Mouse (Mus musculus) left cerebral cortex, postnatal 14 days (tissue): Measurements from ENCODE around the gene Olfr1423. TPM values are rescaled to one million over a fixed set of nuclear protein-coding genes. Genes with fewer than 3 reads are reported as not detected.
A peak's percentile ranks its signal among the peaks of the same experiment; 100 is the strongest.
"Not testable (repeated sequence)": the region's sequence is repeated elsewhere in the genome, so short reads cannot be mapped to it uniquely, and the experiment has no call there.

Experiments
- DNase-seq, 2 experiments: peaks; one replicate each; pipeline ENCODE4 v3.0.0; 2021 to 2022; ENCODE audit warnings: low spot score in 2 of 2, mixed read lengths in 1 of 2
- intact Hi-C: fragments of 180-260 bp; cut with DNase I; formaldehyde crosslinking; loops from one replicate; pipeline ENCODE4 v1.15.1; 2025
- long read RNA-seq, 2 experiments: library from polyadenylated mRNA; stranded (forward); transcript quantifications; one replicate each; pipeline ENCODE4 v2.0.0; 2021
- total RNA-seq, 2 experiments: library from RNA; stranded (reverse); gene quantifications; 2 replicates each; pipeline ENCODE4 v1.2.3; 2021

Gene Olfr1423
- not detected for total RNA-seq
- long read RNA-seq, experiment 1, result 0 reads
- long read RNA-seq, experiment 2, result 0 reads

DNA sequence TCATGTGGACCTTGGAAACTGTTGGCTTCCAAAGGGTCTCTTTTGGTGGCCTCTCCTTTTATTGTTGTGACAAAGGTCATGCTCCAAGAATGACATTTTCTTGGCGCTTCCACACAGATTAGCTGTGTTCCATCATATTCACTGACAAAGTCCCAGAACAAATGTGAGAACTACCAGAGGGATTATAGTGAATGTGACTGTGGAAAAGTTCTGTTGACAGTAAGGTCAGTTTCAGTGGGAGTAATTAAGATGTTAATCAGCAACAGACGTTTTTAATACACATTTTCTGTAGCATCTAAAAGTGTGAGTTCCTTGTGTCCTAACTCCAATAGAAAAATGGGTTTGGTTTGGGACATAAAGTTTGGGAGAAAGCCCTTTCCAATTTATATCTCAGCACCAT lies at the start of gene Olfr1423:
TSS of gene Olfr1423 (minus strand) at position 101 of the 400 bp plus-strand sequence.
- no peak for DNase-seq
- intact Hi-C loops, result no loop called here

DNA sequence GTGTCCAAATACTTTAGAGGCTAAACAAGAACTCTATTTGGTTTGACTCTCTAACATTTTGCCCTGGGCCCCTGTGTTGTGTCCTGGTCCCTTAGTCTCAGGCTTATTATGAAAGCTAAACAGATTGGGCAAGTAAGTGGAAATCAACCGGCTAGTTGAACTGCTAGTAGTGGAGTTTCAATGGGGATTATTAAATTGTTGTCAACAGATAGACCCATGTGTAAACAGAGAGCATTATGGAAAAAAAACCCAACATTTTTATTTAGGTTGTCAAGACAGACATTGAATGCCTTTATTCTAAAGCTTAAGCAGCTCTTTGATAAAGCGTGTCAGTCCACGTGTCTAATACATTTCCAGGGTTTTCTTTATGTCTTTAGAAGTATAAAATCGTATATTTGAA lies 36.5 kb upstream of the Olfr1423 start, which contains the start of gene Olfr1425:
TSS of gene Olfr1425 (minus strand) at position 101 of the 400 bp plus-strand sequence.
- intact Hi-C loops, DNase-seq: not testable (repeated sequence)

DNA sequence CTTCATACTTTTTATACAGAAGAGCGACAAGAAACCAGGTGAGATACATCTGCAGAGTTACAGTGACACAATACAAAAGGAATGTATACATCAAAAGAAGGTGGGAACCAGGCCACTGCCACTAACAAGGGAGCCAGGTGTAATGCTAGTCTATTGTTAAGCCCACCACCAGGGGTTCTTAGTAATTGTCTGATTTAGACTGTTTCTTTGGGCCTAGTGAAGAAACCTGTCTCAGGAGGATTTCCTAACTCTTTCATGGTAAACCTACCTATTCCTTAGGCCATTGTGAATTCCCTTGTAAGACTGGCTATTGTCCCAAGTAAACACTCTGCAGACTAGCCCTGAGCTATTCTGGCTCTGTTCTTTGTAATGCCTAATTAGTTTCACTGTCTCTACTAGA lies 28.4 kb upstream of the Olfr1423 start:
- intact Hi-C loops, DNase-seq: not testable (repeated sequence)

DNA sequence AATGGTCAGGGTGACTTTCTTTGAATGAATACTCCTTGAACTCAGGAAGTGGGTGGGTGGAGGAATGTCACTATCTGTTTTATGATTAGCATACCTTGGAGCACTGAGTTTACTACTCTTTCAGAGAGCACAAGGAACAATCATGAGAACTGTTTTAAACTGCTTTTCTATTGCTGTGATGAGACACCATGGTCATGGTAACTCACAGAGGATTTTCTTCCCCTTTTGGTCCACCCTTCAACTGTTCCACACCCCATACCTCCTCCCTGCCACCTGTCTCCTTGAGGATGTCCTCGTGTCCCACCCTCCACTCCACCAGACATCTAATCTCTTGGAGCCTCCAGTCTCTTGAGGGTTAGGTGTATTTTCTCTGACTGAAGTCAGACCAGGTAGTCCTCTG lies 26.7 kb upstream of the Olfr1423 start:
- intact Hi-C loops, DNase-seq: not testable (repeated sequence)

DNA sequence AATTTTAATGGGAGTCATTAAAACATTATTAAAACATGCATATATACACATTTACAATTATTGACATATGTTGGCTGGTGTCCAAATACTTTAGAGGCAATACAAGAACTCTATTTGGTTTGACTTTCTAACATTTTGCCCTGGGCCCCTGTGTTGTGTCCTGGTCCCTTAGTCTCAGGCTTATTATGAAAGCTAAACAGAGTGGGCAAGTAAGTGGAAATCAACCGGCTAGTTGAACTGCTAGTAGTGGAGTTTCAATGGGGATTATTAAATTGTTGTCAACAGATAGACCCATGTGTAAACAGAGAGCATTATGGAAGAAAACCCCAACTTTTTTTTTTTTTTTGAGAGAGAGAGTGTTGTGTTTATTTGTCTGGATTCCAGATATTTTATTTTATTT lies 21.5 kb upstream of the Olfr1423 start, which contains the start of gene Olfr1424:
TSS of gene Olfr1424 (minus strand) at position 101 of the 400 bp plus-strand sequence.
- intact Hi-C loops, DNase-seq: not testable (repeated sequence)

DNA sequence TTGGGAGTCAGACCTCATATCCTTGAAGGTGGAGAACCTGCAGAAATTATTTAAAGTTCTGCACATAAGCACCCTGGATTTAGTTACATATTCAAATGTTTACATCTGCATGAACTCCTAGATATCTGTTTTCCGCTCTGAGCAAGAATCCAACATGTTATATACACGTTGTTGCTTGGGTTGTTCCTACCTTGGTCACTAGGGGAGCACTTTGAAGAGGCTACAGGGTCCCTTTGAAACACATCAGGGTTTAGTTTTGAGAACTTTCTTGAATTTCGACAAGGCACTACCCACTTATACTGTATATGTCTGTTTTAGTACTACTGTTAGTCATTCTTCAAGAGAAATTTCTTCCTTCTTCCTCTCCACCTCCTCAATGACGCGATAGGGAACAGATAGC lies 2.0 kb upstream of the Olfr1423 start:
- DNase-seq, result no peak
- intact Hi-C loops, result no loop called here

DNA sequence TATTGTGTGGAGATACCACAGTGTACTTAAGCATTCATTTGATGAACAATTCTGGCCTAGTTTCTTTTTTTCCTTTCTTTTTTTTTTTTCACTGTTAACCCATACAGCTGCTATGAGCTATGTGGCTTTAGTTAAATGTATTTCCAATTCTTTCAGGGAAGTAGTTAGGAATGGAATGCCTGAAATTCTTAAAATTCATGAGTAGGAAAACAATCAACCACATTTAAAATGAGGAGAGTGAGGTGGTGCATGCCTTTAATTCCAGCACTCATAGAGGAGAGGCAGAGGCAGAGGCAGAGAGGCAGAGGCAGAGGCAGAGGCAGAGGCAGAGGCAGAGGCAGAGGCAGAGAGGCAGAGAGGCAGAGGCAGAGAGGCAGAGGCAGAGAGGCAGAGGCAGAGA lies 3.4 kb downstream of the Olfr1423 start:
- DNase-seq, result no peak
- intact Hi-C loops, result no loop called here

DNA sequence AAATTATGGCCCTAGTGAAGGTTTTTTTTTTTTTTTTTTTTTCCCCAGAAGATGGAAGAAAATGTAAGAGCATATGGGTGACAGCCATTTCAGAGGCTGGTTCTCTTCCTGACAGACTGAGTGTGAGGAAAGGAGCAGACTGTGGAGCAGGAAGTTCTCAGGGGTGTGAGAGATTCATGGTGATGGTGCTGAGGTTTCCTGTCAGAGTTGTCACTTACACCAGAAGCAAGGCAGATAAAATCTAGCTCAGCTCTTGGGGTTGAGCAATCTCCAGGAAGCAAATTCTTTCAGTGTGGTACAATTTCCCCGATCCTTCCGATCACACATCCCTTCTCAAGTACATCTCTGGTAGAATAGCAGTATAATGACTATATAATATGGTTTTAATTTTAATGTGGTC lies 14.5 kb downstream of the Olfr1423 start:
- no peak for DNase-seq
- intact Hi-C loops, result no loop called here

DNA sequence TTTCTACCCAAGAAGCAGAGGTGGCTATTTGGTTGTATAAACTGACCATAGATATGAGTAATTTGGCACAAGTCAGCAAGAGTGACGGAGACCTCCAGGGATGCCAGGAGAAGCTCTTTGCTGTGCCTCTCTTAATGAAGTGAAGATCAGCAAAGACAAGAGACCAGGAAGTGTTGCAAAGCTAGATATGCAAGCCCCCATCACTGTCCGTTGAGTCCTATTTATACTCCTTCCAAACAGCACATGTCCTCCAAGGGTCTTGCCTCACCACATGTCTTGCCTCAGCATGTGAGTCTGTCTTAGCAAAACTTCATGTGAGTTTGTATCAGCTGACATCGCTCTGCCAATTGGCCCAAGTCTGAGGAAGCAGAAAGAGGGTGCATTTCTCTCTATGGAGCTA lies 15.8 kb downstream of the Olfr1423 start:
- intact Hi-C loops, result no loop called here
- no peak for DNase-seq

DNA sequence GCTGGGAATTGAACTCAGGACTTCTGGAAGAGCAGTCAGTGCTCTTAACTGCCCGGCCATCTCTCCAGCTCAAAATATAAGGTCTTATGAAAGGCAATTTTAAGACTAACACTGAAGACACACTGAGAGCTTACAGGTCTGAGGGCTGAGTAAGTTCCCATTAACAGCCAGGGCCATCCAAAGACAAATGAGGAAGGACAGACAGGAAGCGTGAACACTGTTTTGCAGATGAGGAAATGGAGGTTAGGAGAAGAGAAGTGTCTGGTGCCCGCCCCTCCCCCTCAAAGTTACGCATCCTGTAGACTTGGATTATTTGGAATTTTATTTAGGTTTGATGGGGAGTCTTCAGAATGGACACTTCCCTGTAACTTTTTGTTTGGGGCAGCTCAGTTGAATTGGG lies 17.0 kb downstream of the Olfr1423 start:
- DNase-seq, result no peak

DNA sequence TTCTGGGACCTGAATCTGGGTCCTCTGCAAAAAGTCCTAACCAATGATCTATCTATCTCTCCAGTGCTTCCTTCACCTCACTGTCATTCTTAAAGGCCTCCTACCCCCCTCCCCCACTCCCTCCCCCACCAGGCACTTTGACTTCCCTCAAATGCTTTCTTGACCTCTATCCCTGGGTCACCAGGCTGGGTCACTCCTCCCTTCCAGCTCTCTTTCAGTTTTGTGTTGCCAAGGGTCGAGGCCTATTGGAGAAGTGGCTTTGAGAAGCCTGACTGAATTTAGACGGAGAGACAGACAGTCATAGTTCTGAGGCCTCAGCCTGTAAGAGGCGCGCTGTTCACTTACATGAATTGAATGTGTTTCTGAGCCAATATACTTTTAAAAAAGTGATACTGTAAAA lies 24.9 kb downstream of the Olfr1423 start:
- no peak for DNase-seq
- intact Hi-C loops, result loop anchor here (10.0 kb wide), 2 partner anchors 579 to 779 kb away; partner anchors contain the start of genes Gm4952, Lpxn and Zfp91

More for the DNA sequence above, 17.0 kb downstream of the Olfr1423 start:
- intact Hi-C loops, result no loop called here

DNA sequence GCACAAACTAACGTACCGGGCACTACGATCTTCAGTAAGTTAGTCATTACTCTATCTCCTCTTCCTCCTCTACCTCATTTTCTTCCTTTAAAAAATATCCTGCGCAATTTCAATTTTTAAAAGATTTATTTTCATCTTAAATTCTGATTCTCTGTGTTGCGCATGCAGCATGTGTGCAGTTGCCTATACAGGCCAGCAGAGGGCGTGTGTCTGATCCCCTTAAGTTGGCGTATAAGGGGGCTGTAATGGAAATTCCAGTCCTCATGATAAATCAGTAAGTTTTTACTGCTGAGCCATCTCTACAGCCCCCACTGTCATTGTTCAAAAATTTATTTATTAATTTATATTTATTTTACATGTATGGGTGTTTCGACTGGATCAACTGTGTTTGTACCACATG lies 25.4 kb downstream of the Olfr1423 start:
- no peak for DNase-seq
- intact Hi-C loops, result loop anchor here (10.0 kb wide), 2 partner anchors 579 to 779 kb away; partner anchors contain the start of genes Gm4952, Lpxn and Zfp91

DNA sequence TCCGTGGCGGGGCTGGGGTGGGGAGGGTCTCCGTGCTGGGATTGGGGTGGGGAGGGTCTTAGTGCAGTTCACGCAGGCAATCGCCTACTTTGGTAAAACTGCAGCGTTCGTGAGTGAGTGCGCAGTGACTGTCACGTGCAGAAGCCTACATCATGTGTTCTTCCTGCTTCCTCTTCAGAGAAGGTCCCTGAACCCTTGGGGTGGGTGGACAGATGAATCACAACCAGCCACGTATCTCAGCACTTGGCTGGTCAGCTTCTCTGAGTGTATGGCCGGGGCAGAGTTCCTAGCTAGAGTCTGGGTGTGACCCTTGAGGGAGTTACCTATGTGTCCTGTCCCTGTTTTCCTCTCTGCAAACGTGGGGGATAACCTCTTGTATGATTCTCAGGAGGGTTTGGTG lies 27.9 kb downstream of the Olfr1423 start:
- DNase-seq, result peak in 1 of 2 experiments; percentile 58
- intact Hi-C loops, result loop anchor here (5.0 to 10.0 kb wide), 3 partner anchors 489 to 782 kb away; partner anchors contain the start of genes Dtx4, Gm4952, Lpxn and Zfp91

DNA sequence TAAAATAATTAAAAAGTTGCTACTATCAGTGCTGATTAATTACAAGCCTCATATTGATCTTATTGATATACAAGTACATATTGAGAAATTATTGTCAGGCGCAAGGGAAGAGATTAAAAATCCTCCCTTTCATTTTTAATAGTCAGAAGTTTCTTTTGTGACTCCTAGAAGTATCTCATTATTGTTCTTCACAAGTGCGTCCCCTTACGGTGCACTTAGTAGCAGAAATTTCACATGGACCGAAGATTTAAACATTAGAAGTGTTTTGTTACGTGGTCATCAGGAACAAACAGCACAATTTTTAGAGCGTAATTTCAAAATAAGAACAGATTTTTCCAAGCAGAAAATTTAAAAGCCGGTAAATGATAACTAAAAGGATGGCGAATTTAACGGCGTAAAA lies 28.5 kb downstream of the Olfr1423 start:
- no peak for DNase-seq
- intact Hi-C loops, result loop anchor here (5.0 to 10.0 kb wide), 3 partner anchors 490 to 782 kb away; partner anchors contain the start of genes Dtx4, Gm4952, Lpxn and Zfp91

DNA sequence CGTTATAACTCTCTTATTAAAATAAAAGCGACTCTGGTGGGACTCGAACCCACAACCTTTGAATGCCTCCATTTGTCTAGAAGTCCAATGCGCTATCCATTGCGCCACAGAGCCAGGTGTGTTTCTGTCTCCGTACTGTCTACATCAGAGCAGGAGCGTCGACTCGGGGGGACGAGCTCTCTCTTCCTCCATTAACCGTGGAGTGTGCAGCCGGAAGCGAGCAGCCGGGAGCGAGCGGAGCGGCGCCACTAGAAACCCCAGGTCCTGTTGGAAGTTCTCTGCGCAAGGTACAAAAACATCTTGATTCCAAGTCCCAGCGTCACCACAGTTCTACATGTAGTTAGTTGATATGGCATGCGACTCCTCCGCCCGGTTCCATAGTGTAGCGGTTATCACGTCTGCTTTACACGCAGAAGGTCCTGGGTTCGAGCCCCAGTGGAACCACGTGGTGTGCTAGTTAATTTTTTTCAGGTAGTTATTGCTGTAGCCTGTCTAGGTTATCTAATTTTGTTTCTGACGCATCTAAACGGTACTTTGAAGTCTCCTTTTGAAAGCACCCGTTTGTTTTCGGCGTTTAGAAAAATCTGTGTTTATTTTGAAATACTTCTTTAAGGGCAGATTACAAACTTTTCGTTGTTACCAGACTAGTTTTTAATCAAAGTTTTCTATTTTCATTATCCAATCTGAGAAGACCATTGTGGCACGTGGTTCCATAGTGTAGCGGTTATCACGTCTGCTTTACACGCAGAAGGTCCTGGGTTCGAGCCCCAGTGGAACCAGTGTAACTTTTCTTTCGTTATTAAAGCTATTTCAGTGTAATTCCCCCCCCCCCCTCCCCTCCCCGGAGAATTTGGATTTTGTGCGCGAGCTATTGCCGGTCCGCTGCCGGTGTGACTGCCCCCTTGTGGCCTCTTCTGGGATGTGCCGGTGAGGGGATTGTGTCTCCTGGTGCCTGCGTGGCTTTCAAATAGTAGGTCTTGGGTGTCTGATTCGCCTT lies 29.3 kb downstream of the Olfr1423 start:
- intact Hi-C loops, result loop anchor here (5.0 to 10.0 kb wide), 3 partner anchors 490 to 783 kb away; partner anchors contain the start of genes Dtx4, Gm4952, Lpxn and Zfp91
- DNase-seq, result peak; percentile 91 to 94

DNA sequence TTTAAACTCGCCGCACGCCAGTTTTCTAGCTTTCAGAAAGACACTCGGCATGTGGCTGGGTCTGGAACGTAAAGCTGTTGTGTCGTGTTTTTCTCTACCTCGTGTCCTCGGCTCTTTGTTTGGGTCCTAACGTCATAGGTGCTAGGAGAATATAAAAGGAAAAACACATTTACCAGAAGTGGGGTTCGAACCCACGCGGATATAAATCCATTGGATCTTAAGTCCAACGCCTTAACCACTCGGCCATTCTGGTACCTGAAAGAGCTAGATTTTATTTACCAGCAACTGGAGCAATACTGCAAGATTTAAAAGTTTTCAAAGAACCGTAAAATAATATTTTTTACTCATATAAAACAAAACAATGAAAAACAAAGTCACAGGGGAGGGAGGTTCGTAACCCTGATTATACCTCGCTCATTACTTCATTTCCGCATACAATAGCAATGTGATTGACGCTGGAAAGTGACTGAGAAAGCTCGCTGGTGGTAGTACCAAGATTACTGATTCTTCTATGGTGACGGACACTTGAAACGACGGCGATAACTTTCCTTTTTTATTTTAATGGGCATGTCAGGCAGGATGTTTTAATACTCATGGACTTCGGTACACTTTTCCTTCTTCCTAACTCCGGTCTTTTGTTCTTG lies 30.1 kb downstream of the Olfr1423 start:
- intact Hi-C loops, result loop anchor here (5.0 to 10.0 kb wide), 3 partner anchors 491 to 784 kb away; partner anchors contain the start of genes Dtx4, Gm4952, Lpxn and Zfp91
- DNase-seq, result peak; percentile 91

DNA sequence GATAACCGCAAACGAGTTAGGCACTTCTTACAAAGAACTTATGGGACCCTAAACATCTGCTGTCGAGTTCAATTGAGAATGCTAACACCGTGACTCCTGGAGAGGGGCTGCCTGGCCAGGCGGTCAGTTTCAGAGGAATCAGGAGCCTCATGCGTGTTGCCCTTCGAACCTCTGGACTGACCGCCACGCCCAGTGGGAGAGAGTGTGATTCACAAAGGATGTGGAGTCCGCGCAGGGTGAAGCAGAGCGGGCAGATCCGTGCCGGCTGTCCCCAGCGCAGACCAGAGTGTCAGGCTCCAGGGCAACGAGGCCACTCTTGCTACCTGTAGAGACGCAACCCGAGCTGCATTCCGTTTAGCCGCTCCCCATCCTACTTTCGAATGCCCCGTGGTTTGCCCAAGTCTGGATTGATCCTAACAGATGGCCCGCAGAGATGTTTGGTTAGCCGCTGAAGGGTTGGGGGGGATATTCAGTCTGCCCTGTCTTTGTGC lies 30.8 kb downstream of the Olfr1423 start:
- DNase-seq, result peak in 1 of 2 experiments; percentile 46
- intact Hi-C loops, result loop anchor here (5.0 to 10.0 kb wide), 3 partner anchors 492 to 784 kb away; partner anchors contain the start of genes Dtx4, Gm4952, Lpxn and Zfp91

DNA sequence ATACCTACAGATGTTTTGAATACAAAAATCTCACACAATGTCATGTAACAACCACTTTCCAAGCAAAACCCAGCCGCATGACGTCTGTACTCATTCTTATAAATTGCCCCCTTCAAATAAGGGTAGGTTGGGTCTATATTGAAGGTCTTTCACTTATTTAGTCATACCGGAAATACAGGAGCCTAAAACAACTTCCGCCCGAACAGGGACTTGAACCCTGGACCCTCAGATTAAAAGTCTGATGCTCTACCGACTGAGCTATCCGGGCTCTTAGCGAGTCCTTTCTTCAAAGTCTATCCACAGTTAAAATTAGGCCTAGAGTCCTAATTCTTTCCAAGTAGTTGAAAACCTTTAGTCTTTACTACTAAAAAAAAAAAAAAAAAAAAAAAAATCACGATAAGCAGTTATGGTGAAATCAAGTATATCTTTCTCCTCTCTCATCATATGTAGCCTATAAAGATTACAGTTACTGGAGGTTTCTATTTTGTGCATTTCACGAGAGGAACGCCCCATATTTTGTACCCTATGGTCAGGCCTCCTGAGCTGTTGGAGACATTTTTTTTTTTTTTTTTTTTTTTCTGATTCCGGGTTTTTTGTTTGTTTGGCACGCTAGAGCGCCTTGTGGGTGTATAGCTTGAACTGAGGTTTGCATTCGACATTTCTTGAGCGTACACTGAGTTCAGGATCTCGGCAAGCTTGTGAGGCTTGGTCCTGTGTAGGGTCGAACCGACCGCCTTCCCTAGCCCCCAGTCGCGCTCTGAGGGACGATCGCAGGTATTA lies 31.4 kb downstream of the Olfr1423 start:
- intact Hi-C loops, result loop anchor here (5.0 to 10.0 kb wide), 5 partner anchors 42 to 785 kb away; partner anchors contain the start of genes Dtx4, Gm4952, Lpxn and Osbp
- peak; percentile 75 to 87 for DNase-seq
